Mouse (Mus musculus): ENCODE measurements at regions not wholly inside any gene's neighbourhood (a gene's known extent, or its start where the extent isn't known, plus 50 kb on each side); places are given as distances from the start of the nearest gene placed in this dataset.

DNA sequence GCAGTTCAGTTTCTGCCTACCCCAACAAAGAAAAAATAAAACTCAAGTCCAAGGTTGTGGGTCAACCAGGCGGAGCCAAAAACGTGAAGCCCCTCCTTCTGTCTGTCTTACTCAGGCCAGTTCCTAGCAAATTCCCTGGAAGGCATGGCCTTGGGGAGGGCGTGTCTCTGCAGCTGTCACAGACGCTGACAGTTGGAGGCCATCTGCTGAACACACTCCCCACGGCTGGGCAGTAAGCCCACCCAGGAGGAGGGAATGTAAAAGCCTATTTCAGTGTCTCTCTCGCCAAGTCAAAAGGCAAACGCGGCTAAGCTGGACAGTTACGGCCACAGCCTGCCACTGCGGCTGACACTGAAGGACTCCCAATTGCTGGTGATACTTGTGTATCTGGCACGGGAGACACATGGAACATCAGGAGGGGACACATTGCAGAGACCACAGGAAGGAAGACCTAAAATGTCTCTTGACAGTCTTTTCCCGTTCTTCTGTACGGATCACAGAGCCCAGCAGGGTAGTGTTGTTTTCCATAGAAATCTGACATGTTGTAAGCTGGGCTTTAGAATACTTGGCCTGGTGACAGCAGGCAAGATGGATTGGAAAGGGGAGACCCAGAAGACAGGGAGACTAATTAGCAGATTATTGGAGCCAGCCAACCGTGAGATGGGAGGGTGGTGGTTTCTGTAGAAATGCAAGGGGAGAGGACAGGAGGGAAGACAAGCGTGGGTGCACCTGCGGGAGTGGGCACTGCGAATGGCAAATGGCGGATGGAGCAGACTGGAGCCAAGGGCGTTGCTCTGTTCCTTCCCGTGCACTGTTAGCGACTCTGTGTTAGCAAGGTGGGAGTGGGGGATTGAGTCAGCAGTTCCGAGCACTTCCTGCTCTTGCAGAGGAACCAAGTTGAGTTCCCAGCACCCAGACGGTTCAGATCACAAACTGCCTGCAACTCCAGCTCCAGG lies 229.5 kb downstream of the Suds3 start:
- TF ChIP-seq CTCF (IDR thresholded peaks at IDR 0.05; ENCODE audit: extremely low read depth, insufficient read depth, low read length) (no peak), POLR2A (IDR thresholded peaks at IDR 0.05; ENCODE audit: extremely low read depth, insufficient read depth, low read length) (no peak)

Measured in cortical plate, adult 2 months (tissue).